Mouse (Mus musculus): Measurements from ENCODE around the gene Fmod. TPM values are rescaled to one million over a fixed set of nuclear protein-coding genes. Genes with fewer than 3 reads are reported as not detected.

The Fmod gene
- total RNA-seq (2014; fragmentation: Nextera tagmentation) (not detected in 2 replicates), total RNA-seq (2017) (0.16 TPM in 1 of 2 replicates, not detected in the other), polyA plus RNA-seq (2012) (not detected in 2 replicates)

DNA sequence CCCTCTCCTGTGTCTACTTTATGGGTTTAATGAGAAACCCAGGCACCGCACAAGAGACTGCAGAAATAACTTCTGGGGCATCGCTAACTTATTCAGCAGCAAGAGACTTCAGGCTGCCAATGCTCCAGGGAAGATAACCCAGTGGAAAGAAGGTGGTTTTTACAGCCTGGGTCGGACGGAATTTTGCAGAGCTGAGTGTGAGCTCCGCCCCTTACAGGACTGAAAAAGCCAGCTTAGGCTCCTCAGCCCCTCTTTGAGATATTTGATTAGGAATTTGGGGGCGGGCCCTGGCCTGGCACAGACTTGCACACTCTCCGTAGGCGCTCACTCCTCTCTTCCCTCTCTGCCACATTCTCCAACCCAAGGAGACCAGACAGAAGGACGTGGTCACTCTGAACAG lies at the start of gene Fmod:
Gene Fmod (plus strand): TSS at position 83 of the 400 bp plus-strand sequence.
- H3K4me1 ChIP-seq (ENCODE audit: insufficient read depth, low read depth, low read length): peaks cover 3% of the 10 kb centered on the region; the same call in 1 of the 2 replicates
- peaks cover 91% of the 10 kb centered on the region for H3K27me3 ChIP-seq (ENCODE audit: insufficient read depth, low read length)
- no peak for TF ChIP-seq CTCF (IDR thresholded peaks at IDR 0.05; ENCODE audit: low read depth, low read length)
- no peak for TF ChIP-seq GATA2 (IDR thresholded peaks at IDR 0.05; ENCODE audit: borderline replicate concordance, low read depth, low read length)

GRCm38 (mm10) chr1:133988845-133989244 lies 48.2 kb upstream of the Fmod start:
- DNase-seq (ENCODE audit: low spot score) (no peak), ATAC-seq (ENCODE audit: extremely low read depth, insufficient number of reproducible peaks, low FRiP score, poor library complexity, severe bottlenecking) (no peak)
- H3K4me1 ChIP-seq (ENCODE audit: insufficient read depth, low read depth, low read length): peaks cover 6% of the 10 kb centered on the region; the same call in 1 of the 2 replicates
- H3K36me3 ChIP-seq (replicated peaks): no peaks in the 10 kb centered on the region
- TF ChIP-seq CTCF (IDR thresholded peaks at IDR 0.05; ENCODE audit: low read depth, low read length) (no peak), GATA1 (IDR thresholded peaks at IDR 0.05; ENCODE audit: borderline replicate concordance, low read length) (no peak), POLR2AphosphoS5 (IDR thresholded peaks at IDR 0.05; ENCODE audit: insufficient replicate concordance, low read depth, low read length) (no peak), GATA2 (IDR thresholded peaks at IDR 0.05; ENCODE audit: borderline replicate concordance, low read depth, low read length) (no peak)
- H3K27me3 ChIP-seq (ENCODE audit: insufficient read depth, low read length): peaks cover 12% of the 10 kb centered on the region
- 0 out of 2 replicates have a peak, but pooled peaks cover 2% of the 10 kb centered on the region for H3K9me3 ChIP-seq (replicated peaks)
- no peak overlapping the region for H3K4me3 ChIP-seq (ENCODE audit: low read depth, low read length)

More for the DNA sequence above, at the start of gene Fmod:
- no peak within 1 kb of the TSS for H3K4me3 ChIP-seq (ENCODE audit: low read depth, low read length)
- DNase-seq (ENCODE audit: low spot score) (no peak), ATAC-seq (ENCODE audit: extremely low read depth, insufficient number of reproducible peaks, low FRiP score, poor library complexity, severe bottlenecking) (no peak)
- no peaks in the 10 kb centered on the region for H3K9me3 ChIP-seq (replicated peaks)
- H3K36me3 ChIP-seq (replicated peaks): no peaks in the 10 kb centered on the region

DNA sequence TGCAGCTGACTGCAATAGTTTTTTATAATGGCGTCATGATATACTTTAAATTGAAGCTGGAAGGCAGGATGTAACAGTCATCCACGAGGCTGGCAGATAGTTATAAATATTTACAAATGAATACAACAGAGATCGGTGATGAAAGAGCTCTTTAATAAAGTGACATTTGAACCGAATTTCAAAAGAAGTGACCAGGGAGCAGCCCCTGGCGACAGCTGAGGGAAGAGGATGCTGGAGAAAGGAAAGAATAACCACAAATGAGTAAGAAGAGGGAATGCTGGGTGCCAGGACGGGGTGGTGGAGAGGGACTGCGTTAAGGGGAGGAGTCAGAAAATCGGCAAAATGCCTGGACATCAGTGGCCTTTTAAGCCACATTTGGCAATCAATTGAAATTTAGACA lies 45.8 kb upstream of the Fmod start:
- Histone ChIP-seq H3K4me1 (ENCODE audit: insufficient read depth, low read depth, low read length) (peaks cover 6% of the 10 kb centered on the region; the same call in 1 of the 2 replicates), H3K36me3 (replicated peaks) (no peaks in the 10 kb centered on the region), H3K9me3 (replicated peaks) (0 out of 2 replicates have a peak, but pooled peaks cover 2% of the 10 kb centered on the region), H3K27me3 (ENCODE audit: insufficient read depth, low read length) (peaks cover 6% of the 10 kb centered on the region), H3K4me3 (ENCODE audit: low read depth, low read length) (no peak overlapping the region)
- ATAC-seq (ENCODE audit: extremely low read depth, insufficient number of reproducible peaks, low FRiP score, poor library complexity, severe bottlenecking) (no peak), DNase-seq (ENCODE audit: low spot score) (no peak)
- no peak for TF ChIP-seq TAL1 (conservative IDR thresholded peaks at IDR 0.05; ENCODE audit: low read depth, low read length)

GRCm38 (mm10) chr1:134005490-134005889 lies 31.6 kb upstream of the Fmod start:
- ATAC-seq (ENCODE audit: extremely low read depth, insufficient number of reproducible peaks, low FRiP score, poor library complexity, severe bottlenecking) (no peak), DNase-seq (ENCODE audit: low spot score) (no peak)
- TF ChIP-seq GATA1 (IDR thresholded peaks at IDR 0.05; ENCODE audit: borderline replicate concordance, low read length): no peak
- Histone ChIP-seq H3K4me3 (ENCODE audit: low read depth, low read length) (no peak overlapping the region), H3K36me3 (replicated peaks) (no peaks in the 10 kb centered on the region), H3K9me3 (replicated peaks) (no peaks in the 10 kb centered on the region), H3K27me3 (ENCODE audit: insufficient read depth, low read length) (peaks cover 54% of the 10 kb centered on the region), H3K4me1 (ENCODE audit: insufficient read depth, low read depth, low read length) (no peaks in the 10 kb centered on the region)

- ATAC-seq (ENCODE audit: extremely low read depth, insufficient number of reproducible peaks, low FRiP score, poor library complexity, severe bottlenecking) (no peak), DNase-seq (ENCODE audit: low spot score) (no peak)
- Histone ChIP-seq H3K27me3 (ENCODE audit: insufficient read depth, low read length) (peaks cover 60% of the 10 kb centered on the region), H3K9me3 (replicated peaks) (no peaks in the 10 kb centered on the region), H3K4me3 (ENCODE audit: low read depth, low read length) (no peak overlapping the region), H3K36me3 (replicated peaks) (no peaks in the 10 kb centered on the region), H3K4me1 (ENCODE audit: insufficient read depth, low read depth, low read length) (no peaks in the 10 kb centered on the region)
- TF ChIP-seq GATA1 (IDR thresholded peaks at IDR 0.05; ENCODE audit: borderline replicate concordance, low read length) (no peak), CTCF (IDR thresholded peaks at IDR 0.05; ENCODE audit: low read depth, low read length) (no peak), POLR2AphosphoS5 (IDR thresholded peaks at IDR 0.05; ENCODE audit: insufficient replicate concordance, low read depth, low read length) (no peak), TAL1 (conservative IDR thresholded peaks at IDR 0.05; ENCODE audit: low read depth, low read length) (no peak)
Measured at GRCm38 (mm10) chr1:134006105-134006764, 30.8 kb upstream of the Fmod start.

- Histone ChIP-seq H3K9me3 (replicated peaks) (0 out of 2 replicates have a peak, but pooled peaks cover 3% of the 10 kb centered on the region), H3K27me3 (ENCODE audit: insufficient read depth, low read length) (peaks cover 75% of the 10 kb centered on the region), H3K4me1 (ENCODE audit: insufficient read depth, low read depth, low read length) (no peaks in the 10 kb centered on the region), H3K36me3 (replicated peaks) (no peaks in the 10 kb centered on the region), H3K4me3 (ENCODE audit: low read depth, low read length) (no peak overlapping the region)
- DNase-seq (ENCODE audit: low spot score): no peak
- no peak for ATAC-seq (ENCODE audit: extremely low read depth, insufficient number of reproducible peaks, low FRiP score, poor library complexity, severe bottlenecking)
- no peak for TF ChIP-seq TAL1 (conservative IDR thresholded peaks at IDR 0.05; ENCODE audit: low read depth, low read length)
- no peak for TF ChIP-seq CTCF (IDR thresholded peaks at IDR 0.05; ENCODE audit: low read depth, low read length)
- TF ChIP-seq GATA1 (IDR thresholded peaks at IDR 0.05; ENCODE audit: borderline replicate concordance, low read length): no peak
- no peak for TF ChIP-seq POLR2AphosphoS5 (IDR thresholded peaks at IDR 0.05; ENCODE audit: insufficient replicate concordance, low read depth, low read length)
- no peak for TF ChIP-seq GATA2 (IDR thresholded peaks at IDR 0.05; ENCODE audit: borderline replicate concordance, low read depth, low read length)
Measured at GRCm38 (mm10) chr1:134024293-134024971, 12.6 kb upstream of the Fmod start.
